Comparison of ENCODE assay signal across 23 mouse cellular contexts in the genomic region with DNA sequence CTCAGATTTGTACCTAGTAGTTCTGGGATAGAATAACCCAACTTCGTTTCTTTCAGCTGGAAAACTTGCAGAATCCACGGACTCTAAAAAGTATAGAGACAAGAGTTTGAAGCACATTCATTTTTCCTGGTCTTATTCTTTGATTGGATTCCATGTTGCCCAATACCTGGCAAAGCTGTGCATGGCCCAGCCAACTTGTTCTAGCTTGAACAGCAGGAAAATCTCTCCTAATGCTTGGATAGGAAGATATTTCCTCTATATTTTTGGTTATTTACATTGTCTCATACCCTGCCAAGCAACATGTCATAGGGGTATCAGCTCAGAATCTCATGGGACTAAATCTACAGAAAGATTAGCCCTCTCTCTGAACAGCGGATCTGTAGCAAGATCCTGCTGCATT.
DNase-seq lines count a peak whose midpoint lies in the region; ATAC-seq and TF ChIP-seq lines count a peak whose summit lies in the region.
"Had no signal": no experiment of that assay in that cellular context is flagged by ENCODE, and none has a peak within 500 bp of the region (broad histone marks: within the 10 kb centered on the region; RNA-seq: fewer than 3 reads in every experiment).

No protein-coding gene starts in this region.

- no peak for ATAC-seq in liver, postnatal 0 days
- ATAC-seq in erythroid progenitor cell, adult 5-6 weeks (replicated peaks; ENCODE audit: low FRiP score, poor library complexity, severe bottlenecking): no peak
- ATAC-seq: CD4-positive, CD25-positive, alpha-beta regulatory T cell, adult 4 months; forebrain, embryonic 14.5 days; hindbrain, postnatal 0 days had no signal

- no peak overlapping the region for H3K4me2 ChIP-seq in liver, postnatal 0 days (ENCODE audit: low read depth, low read length)
- H3K4me2 ChIP-seq: hindbrain, embryonic 13.5 days had no signal

- H3K9ac ChIP-seq in liver, adult 2 months (ENCODE audit: low read depth, low read length): no peak overlapping the region
- no peak overlapping the region for H3K9ac ChIP-seq in liver, postnatal 0 days (replicated peaks)
- H3K9ac ChIP-seq: hindbrain, embryonic 13.5 days had no signal

- TF ChIP-seq POLR2A in liver, adult 2 months (IDR thresholded peaks at IDR 0.05; ENCODE audit: extremely low read depth, insufficient read depth, low read length): no peak

- no peaks in the 10 kb centered on the region for H3K4me1 ChIP-seq in liver, adult 2 months (ENCODE audit: control insufficient read depth, insufficient read depth, low read length)
- H3K4me1 ChIP-seq in liver, postnatal 0 days (ENCODE audit: insufficient read depth): no peaks in the 10 kb centered on the region
- H3K4me1 ChIP-seq: embryonic facial prominence, embryonic 10.5 days; forebrain, embryonic 10.5 days; heart, embryonic 10.5 days; hindbrain, embryonic 13.5 days had no signal

- WGBS in liver, adult 2 months: 79% methylated on average over 3 of the region's 3 CpGs
- WGBS in liver, postnatal 0 days (ENCODE audit: insufficient replicate concordance): 84% methylated on average over 3 of the region's 3 CpGs

- H3K4me3 ChIP-seq in liver, adult 2 months (ENCODE audit: insufficient read depth, low read depth, low read length): no peak overlapping the region
- no peak overlapping the region for H3K4me3 ChIP-seq in liver, postnatal 0 days (ENCODE audit: low read depth, low read length)
- H3K4me3 ChIP-seq: embryonic facial prominence, embryonic 10.5 days; forebrain, embryonic 10.5 days; gastrocnemius, adult 2 months; heart, embryonic 10.5 days; hindbrain, embryonic 13.5 days had no signal

- no peaks in the 10 kb centered on the region for H3K36me3 ChIP-seq in liver, adult 2 months (ENCODE audit: control insufficient read depth, insufficient read depth, low read length)
- no peaks in the 10 kb centered on the region for H3K36me3 ChIP-seq in liver, postnatal 0 days (replicated peaks; ENCODE audit: insufficient read depth, low read length)
- H3K36me3 ChIP-seq: embryonic facial prominence, embryonic 10.5 days; forebrain, embryonic 10.5 days; G1E; heart, embryonic 10.5 days; hindbrain, embryonic 13.5 days had no signal

- TF ChIP-seq CTCF in liver, adult 2 months (IDR thresholded peaks at IDR 0.05; ENCODE audit: low read depth, low read length): no peak
- no peak for TF ChIP-seq CTCF in liver, postnatal 0 days (IDR thresholded peaks at IDR 0.05; ENCODE audit: low read depth)

- H3K79me2 ChIP-seq in liver, adult 2 months (ENCODE audit: control insufficient read depth, insufficient read depth, low read length): no peaks in the 10 kb centered on the region

- H3K9me3 ChIP-seq in liver, postnatal 0 days (ENCODE audit: low read length): no peaks in the 10 kb centered on the region
- H3K9me3 ChIP-seq: embryonic facial prominence, embryonic 10.5 days; forebrain, embryonic 10.5 days; G1E; heart, embryonic 10.5 days; hindbrain, embryonic 13.5 days had no signal

- no peak for TF ChIP-seq EP300 in liver, postnatal 0 days (IDR thresholded peaks at IDR 0.05; ENCODE audit: low read depth)

- peak; percentile 23 for DNase-seq in adrenal gland, postnatal 10 days
- no peak for DNase-seq in adrenal gland, postnatal 25 days
- peak; percentile 22 for DNase-seq in liver, adult 2 months (ENCODE audit: extremely low read depth, low read depth, low spot score)
- DNase-seq in liver, postnatal 0 days: no peak
- peak; percentile 13 for DNase-seq in NIH3T3 (ENCODE audit: low read depth)
- peak; percentile 33 for DNase-seq in lung, postnatal 36 days
- DNase-seq: B cell, adult 2 months; cerebellum, adult 18-20 months; cerebellum, adult 9-11 months; cerebellum, postnatal 36 days; gastrocnemius, adult 2 months; gastrocnemius, postnatal 25 days; heart, adult 18-20 months; heart, postnatal 10 days had no signal

- no peaks in the 10 kb centered on the region for H3K27me3 ChIP-seq in liver, adult 2 months (ENCODE audit: control insufficient read depth, insufficient read depth, low read length)
- no peaks in the 10 kb centered on the region for H3K27me3 ChIP-seq in liver, postnatal 0 days (ENCODE audit: insufficient read depth, low read length)
- H3K27me3 ChIP-seq: hindbrain, embryonic 13.5 days had no signal

- H3K27ac ChIP-seq in liver, adult 2 months (replicated peaks; ENCODE audit: insufficient read depth, low read depth, low read length): no peak overlapping the region
- H3K27ac ChIP-seq in liver, postnatal 0 days (ENCODE audit: low read depth): no peak overlapping the region
- H3K27ac ChIP-seq: embryonic facial prominence, embryonic 10.5 days; forebrain, embryonic 10.5 days; gastrocnemius, adult 2 months; heart, embryonic 10.5 days; hindbrain, embryonic 13.5 days; hindbrain, postnatal 0 days had no signal

Comparison
In these comparisons a context has a peak if more than half of its experiments do, and no peak if none do; other contexts are left out.
1. DNase-seq: peak in adrenal gland, postnatal 10 days (single experiment), liver, adult 2 months (single experiment), NIH3T3 (single experiment) and lung, postnatal 36 days (single experiment); none in adrenal gland, postnatal 25 days (single experiment) and liver, postnatal 0 days (single experiment).